Mouse (Mus musculus): ENCODE data around the gene Elovl5.

Gene Elovl5

DNA sequence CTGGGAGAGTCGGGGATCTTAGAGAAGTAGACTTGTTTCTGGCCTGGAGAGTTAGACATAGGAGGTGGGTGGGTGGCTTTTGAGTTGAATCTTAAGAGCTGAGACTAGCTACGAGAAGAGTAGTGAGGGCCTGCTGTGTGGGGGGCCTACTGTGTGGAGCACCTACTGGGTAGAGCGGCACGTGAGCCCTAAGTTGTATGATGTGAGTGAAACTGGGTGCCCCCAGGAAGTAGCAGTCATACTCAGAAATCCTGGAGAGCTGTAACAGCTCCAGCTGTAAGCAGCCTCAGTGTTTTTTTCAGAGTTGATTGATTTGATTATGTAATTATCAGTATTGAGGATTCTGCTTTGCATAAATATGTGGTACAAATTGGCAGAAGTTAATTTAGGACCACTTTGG lies 11.6 kb downstream of the Elovl5 start:
- DNase-seq (ENCODE audit: low spot score) = no peak

DNA sequence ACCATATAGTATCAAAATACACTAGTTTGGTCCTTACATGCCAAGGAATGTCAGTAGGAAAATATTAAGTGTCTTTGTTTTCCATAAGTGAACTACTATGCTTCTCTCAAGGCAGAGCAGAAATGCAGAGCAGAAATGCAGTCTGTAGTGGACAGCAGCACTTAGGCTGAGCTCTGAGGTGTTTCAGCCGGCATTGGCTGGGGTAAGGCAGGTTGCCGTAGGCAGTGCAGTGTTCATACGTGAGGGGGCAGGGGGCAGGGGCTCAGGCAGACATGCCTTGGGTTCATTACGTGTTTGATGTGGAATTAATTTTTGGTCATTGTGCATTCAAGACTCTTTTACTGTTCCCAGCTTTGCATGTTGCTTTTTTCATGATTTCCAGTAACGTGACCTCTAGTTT lies 12.1 kb downstream of the Elovl5 start:
- no peak for DNase-seq (ENCODE audit: low spot score)

DNA sequence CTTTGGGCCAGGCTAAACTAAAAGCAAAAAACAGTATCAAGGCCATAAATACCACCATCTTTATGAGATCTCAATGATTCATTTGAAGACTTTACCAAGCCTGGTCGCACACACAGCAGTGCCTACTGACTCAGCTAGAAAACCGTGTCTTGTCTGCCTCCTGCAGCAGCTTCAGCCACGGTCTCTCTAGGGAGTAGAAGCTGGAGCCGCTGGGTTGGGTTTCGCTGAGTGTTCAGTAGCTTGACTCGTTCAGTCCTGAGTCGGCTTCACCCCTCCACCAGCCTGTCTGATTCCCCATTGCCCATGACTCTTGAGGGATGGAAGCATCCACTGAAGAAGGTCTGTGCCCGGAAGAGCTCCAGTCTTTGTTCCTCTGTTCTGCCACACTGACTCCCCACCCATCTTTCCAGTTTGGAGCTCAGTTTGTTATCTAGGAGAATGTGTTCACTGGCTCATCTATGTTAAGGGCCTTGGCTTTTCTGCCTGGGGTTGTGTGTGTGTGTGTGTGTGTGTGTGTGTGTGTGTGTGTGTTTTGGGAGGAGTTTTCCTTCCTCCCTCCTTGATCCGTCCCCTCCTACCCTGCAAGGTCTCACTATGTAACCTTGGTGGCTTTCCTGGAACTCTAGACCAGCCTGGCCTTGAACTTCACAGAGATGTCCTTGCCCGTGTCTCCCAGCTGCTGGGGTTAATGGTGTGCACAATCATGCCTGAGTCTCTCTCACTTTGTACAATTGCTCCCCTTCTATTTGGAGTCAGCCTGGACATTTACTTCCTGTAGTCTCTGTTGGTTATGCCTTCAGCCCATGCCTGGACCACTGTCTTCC lies 13.1 kb downstream of the Elovl5 start:
- DNase-seq (ENCODE audit: low spot score) = no peak

DNA sequence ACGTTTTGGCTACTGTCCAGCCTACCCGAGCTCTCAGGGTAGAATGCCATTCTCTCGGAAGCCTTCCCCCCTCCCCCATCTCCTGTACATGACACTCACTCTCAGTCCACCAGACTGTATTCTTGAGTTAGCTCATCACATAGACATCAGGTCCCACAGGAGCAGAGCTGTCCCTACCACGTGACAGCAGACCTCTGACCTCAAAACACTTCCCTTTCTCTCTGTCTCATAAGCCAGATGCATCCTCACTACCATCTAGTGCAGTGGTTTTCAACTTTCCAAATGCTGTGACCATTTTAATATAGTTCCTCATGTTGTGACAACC lies 13.7 kb downstream of the Elovl5 start:
- DNase-seq (ENCODE audit: low spot score) = no peak

DNA sequence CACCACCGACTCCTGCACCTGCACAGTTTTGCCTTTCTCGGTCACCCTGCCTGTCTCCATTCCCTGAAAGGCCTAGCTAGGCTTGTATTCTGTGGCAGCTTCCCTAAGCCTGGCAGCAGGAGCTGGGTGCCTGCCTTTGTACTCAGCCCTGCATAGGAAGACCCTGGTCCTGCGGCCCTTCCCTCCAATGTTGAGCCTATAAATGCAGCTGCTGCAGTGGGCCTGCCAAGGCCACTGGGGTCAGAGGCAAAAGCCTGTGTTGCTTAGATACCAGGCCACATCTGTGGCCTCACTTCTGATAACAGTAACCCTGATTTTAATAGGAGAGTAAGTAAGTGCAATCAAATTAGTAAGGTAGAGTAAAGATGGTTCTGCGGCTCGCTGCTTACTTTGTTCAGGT lies 14.6 kb downstream of the Elovl5 start:
- DNase-seq (ENCODE audit: low spot score) = no peak

DNA sequence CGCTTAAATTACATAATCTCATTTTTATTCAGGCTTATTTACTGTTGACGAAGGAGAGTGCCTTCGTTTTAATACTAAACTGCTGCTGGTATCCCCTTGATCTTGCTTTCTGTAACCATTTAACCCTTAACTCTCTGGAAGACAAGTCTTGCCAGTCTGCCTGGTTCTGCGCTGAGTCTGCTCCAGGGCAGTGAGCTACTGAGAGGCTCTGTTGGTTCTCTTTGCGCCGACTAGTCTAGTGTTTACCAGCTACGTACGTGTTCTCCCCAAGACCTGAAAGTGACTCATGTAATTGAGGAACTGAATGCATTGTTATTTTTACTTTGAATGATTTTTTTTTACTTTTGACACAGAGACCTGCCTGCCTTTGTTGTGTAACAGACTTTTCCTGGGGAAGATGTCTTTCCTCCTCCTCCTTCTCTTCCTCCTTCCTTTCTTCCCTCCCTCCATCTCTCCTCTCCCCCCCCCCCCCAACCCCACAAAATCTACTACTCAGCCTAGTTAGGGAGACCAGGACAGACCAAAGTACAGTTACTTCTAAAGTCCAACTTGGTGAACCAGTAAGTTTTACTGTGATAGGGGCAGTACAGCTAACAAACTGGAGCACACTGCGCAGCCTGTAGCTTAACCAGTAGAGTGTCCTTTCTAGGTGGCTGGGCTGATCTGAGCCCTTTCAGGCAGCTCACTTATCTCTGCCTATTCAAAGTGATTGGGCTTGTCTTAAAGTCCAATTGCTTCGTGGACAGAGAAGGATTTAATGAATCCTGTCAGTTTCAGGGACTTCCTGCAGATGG lies 18.9 kb downstream of the Elovl5 start:
- no peak for DNase-seq (ENCODE audit: low spot score)

DNA sequence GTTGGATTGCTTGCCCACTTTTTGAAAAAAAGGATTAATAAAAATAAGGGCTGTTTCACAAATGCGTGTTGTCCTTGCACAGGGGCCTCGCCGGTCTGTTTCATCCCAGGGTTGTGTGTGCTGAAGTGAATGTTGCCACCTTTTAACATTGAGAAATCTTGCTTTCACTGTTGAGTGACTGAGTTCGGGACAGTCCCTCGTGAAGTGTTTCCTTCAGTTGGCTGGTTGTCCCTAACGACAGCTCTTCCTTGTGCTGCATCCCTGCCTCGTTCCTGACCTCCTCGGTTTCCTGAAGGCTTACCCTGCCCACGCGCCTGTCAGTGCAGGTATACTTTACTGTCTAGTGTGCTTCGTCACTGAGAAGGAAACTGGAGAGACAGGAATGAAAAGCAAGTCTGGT lies 20.7 kb downstream of the Elovl5 start:
- no peak for DNase-seq (ENCODE audit: low spot score)

DNA sequence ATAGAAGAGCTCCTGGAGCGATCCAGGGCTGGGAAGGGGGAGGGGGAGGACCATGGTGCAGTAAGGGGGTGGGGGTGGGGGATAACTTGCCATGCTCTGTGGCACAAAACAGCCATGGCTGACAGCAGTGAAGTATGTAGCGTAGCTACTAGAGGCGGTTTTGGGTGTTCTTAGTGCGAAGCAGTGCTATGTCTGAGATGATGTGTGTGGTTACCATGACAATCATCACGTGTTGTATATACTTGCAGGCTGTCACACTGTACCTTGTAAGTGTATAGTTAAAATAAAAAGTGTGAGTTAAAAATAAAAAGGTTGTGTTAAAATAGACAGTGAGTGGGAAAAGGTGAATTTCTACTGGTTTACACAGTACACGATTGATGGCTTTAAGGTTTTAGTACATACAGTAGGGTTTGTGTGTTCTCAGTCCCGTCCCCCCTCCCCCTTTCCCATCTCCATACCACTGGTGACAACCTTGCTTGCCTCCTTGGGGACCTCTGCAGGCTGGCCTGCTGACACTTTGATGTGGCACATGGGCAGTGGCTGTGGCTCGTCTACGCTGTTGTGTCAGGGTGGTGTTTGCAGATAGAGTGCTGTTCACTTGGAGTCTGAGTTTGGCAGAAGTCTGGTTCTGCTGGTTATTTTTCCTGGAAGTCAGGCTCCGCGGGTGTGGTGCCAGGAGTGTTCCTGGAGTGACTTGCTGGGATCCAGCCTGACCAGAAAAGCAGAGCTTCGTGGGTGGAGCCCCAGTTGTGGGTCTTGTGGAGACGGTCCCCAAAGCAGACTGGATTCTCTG lies 21.8 kb downstream of the Elovl5 start:
- no peak for DNase-seq (ENCODE audit: low spot score)

DNA sequence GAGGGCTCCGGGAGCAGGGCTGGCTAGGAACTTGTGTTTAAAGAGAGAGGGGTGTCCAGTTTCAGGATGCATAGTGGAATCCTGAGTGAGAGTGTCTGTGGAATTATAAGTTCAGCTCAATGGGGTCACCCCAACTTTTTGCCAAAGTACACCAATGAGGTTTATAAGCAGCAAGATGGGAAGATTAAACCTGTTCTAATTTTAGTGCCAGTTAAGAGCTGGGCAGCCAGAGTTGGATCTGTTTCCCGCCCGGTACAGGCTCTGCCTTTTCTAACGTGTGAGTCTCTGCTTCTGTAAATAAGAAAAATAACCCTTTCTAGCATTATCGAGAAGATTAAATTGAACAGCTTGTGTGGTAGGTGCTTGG lies 22.4 kb downstream of the Elovl5 start:
- DNase-seq (ENCODE audit: low spot score) = no peak

DNA sequence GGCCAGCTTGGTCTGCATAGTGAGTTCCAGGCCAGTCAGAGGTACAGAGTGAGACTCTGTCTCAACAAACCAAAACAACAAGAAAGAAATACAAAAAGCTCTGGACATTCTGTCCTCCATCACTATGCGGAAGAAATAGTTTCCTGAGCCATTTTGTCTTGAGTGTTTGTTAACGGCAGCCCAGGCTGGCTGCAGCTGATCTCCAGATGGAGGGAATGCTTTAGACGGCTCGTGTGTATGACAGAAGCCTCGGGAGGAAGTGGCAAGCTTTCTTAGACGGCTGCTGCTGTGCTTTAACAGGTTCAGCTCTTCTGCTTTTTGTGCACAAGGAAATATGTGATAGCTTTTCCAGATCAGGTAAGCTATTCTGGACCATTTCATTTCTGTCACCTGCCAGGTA lies 23.9 kb downstream of the Elovl5 start:
- DNase-seq (ENCODE audit: low spot score) = no peak

DNA sequence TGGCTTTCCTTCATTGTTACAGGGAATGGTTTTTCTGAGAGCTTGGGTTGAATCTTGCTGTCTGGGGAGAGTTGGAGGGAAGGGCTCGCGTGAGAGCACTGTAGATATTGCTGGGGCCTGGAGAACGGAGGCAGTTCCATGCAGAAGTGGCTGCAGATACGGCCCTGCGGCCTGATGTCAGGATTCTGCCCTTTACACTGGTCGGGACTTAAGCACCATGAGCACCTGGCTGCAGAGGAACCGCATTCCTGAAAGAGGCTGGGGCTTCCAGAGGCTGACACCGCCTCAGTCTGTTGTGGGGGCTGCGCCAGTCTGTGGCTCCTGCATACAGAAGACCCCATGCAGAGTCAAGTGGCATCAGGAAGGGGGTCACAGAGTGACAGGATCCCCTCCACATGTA lies 24.7 kb downstream of the Elovl5 start:
- DNase-seq (ENCODE audit: low spot score) = no peak

DNA sequence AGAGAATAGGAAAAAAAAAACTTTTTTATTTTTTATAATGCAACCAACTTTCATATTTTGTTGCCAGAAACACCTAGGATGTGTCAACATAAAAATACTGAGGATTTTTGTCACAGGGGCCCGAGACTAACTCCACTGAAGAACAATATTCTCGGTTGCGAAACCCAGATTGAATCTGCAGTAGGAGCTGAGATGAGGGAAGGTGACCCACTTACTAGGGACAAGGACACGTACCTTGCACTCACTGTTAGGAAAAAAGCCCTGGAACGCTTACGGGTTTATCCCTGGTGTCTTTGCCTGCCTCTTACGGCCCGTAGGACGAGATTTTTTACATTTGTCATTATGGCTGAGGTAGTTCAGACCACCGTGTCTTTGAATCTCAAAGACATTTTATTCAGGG lies 25.2 kb downstream of the Elovl5 start:
- no peak for DNase-seq (ENCODE audit: low spot score)

DNA sequence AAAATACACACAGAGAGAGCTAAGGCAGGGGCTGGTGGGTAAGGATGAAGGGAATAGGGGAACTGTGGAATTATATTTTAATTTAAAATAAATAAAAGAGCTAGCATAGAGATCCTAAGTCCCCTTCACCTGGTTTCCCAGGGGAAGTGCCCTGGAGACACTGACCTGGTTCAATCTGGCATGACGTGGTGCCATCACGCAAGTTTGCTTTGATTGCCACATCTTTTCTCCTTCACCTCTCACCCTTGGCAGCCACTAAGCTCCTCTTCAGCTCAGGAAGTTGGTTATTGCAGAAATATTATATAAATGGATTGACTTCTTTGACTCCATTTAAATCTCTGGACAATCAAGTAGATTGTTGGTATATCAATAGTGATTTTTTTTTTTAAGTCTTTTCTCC lies 26.2 kb downstream of the Elovl5 start:
- DNase-seq (ENCODE audit: low spot score) = no peak

DNA sequence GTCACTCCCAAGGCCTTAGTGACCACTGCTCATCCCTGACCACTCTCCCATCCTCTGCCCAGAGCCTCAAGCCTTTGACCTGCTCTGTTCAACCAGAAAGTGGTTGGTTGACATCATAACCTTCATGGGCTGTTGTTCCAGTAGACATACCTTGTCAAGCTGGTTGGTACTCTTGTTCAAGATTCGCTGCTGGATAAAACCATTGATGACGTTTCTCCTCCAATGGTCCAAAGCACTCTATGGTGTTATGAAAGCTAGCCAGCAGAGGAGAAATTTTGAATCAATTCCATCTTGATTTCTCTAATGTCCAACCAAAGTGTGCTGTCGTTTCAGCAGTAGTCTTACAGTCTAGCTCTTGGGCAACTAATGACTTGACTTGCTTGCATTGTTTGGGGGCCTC lies 27.0 kb downstream of the Elovl5 start:
- no peak for DNase-seq (ENCODE audit: low spot score)

DNA sequence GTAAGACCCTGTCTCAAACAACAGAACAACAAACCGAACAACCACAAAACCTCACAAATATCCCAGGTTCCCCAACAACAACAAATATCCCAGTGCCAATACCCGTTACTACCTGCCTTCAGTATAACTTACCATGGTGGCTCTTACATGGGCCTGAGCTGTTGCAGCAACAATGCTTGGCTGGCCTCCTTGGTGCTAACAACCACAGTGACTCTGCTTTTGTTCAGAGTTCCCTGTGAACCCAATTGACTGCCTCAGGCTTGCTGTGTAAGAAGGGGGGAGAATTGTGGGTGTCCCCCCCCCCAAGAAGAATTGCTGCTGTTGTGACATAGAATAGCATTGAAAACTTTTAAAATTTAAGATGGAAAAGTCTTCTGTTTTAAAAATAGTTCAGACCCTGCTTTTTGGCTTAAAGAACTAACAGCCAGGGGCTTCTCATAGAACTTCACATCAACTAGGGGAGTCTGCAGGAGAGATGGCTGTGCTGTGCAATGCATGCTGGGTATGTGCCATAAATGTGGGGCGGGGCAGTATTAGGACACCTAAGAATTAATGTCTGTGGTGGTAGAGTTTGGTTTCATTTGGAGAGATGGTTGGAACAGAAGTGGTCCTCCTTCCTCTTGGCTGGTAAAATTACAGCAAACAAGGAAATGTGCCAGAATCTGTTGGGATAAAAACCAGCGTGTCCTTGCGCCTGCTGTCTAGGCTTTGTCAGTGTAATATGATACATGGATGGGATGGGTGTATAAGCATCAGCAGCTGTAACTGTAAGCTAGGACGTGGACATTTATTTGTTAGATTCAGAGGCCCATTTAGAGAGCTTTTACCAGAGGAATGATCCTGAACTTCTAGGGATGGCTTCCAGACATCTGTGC lies 28.9 kb downstream of the Elovl5 start:
- DNase-seq (ENCODE audit: low spot score) = no peak

DNA sequence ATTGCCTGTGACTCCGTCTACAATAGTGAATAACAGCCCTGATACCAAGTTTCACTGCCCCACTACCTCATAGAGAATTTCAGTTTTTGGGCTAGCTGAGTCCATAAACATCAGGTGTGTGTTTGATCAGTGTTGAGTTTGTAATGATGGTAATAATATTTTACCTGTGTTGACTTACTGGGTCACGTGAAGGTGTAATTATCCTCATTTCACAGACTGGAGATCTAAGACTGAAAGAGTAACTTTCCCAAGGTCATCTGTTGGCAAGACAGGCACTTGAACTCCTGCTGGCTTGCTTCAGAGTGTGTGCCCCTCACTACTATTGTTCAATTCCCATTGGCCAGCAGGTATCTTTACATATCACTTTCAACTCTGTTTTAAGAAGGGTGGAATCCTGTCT lies 31.1 kb downstream of the Elovl5 start:
- no peak for DNase-seq (ENCODE audit: low spot score)

DNA sequence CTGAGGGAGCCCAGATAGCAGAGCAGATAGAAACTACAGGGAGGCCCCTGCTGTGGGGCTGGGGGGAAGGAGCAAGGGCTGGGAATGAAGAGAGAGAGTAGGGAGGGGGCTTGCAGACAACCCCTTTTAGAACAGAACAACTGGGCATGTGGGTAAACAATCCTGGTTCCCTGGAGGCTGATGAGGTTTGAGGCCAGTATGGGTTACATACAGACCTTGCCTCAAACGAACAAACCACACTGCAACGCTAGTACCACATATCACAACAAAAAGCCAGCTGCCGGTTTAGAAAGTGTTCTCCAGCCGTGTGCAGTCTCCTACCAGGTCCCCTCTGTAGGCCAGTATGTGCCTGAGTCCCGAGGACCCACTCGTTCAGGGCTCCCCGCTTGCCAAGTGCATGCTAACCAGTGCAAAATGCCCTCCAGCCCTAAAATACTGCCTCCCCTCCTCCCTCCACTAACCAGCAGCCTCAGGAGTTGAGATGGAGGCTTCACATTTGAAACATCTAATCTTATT lies 32.6 kb downstream of the Elovl5 start:
- DNase-seq (ENCODE audit: low spot score) = no peak

DNA sequence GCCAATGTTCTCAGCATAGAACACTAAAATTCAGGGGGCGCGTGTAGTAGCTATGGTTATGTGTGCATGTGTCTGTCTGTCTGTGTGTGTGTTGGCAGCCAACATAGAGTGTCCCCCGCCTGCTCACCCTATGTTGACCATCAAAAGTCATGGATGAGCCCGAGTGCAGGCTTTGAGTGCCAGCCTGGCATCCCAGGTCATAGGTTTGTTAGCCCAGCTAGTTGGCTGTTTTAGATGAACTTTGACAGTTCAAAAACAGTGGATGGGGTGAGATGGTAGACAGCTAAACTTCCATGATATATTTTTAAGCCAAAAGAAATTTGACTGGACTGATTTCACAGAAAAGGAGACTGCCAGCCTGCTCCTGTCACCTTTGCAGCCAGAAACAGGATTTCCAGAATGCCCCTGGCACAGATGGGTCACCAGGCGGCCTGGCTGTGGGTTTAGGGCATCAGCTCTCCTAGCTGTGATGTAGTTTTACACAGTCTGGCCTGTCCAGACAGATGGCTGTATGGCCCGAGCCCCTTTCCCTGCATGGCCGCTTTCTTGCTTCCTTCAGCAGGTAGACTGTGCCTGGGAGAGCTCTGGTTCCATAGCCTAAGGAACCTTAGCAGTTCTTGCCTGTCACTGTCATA lies 33.8 kb downstream of the Elovl5 start:
- no peak for DNase-seq (ENCODE audit: low spot score)

DNA sequence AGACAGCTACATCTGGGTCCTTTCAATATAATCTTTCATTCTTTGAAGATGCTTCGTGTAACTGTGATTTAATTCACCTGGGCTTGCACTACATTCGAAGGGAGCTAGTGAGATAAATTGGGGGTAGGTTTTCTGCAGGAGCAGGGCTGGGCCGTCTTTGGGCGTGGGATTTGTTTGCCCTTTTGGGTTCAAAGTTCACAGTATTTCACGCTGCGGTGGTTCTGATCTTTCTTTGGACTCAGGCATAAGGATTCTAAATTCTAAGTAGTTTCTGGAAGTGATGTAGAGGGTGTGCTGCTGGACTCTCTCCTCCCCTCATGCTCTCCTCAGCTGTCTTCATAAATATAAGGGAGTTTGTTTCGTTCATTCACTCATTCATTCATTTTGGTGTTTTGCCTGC lies 34.8 kb downstream of the Elovl5 start:
- no peak for DNase-seq (ENCODE audit: low spot score)

DNA sequence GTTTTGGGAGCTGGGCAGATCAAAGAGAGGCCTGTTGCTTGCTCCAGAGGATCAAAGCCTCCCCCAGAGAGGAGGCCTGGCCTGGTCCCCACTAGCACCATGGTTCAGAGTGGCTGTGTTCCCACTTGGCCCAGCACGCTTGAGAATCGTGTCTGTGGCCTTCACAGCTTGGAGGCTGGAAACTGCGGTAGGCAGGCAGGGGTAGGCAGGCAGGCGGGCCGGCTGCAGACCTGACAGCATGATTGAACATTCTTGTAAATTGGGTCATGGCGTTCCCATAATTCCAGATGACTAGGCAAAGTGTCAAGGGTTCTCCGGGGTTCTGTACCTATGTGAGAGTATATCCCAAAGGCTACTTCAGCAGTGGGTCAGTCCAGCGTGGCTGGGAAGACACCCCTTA lies 35.9 kb downstream of the Elovl5 start:
- no peak for DNase-seq (ENCODE audit: low spot score)

DNA sequence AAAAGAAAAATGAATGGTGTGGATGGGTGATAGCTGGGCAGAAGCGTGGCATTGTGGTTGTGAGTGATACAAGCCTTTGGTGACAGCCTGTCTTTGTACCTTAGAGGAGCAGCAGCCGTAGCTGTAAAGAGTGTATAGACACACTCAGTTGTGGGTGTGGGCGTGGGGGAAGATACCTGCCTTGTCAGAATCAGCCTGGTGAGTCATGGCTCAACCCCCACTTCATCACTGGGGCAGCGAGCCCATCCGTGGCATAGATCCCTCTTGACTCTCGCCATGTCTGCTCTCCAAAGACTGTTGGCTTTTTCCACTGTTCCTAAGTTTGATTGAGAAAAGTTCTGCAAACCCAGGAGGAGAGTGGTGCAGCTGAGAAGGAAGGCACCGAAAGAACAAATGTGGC lies 37.3 kb downstream of the Elovl5 start:
- no peak for DNase-seq (ENCODE audit: low spot score)

All from c-Kit-positive CD71-positive TER-119-positive erythroid progenitor cells, embryonic 14.5 days (primary cell).